Mouse (Mus musculus) lung, postnatal 0 days (tissue): ENCODE data around the gene Rab37. TPM values are rescaled to one million over a fixed set of nuclear protein-coding genes. Genes with fewer than 3 reads are reported as not detected.
A peak's percentile ranks its signal among the peaks of the same experiment; 100 is the strongest.

Experiments used
- ATAC-seq: fragments of 200-750 bp; cut with Nextera tagmentation; 2 replicates; pipeline ENCODE4 v1.8.0; 2017; ENCODE audit warnings: moderate library complexity
- DNase-seq: peaks from one replicate; pipeline ENCODE4 v3.0.0-alpha.2; 2016; ENCODE audit warnings: low spot score
- H3K27ac ChIP-seq: fragments of 300-500 bp; sonication (generic); 2 replicates; pipeline ENCODE4 v1.5.1; 2014; ENCODE audit warnings: antibody characterized with exemption, mild to moderate bottlenecking, low read length, mixed read lengths
- H3K27me3 ChIP-seq: fragments of 300-500 bp; sonication (generic); replicated peaks from 2 replicates; pipeline ENCODE4 v1.6.1; 2014; ENCODE audit warnings: low read length, mixed read lengths; ENCODE audit not compliant: insufficient read depth
- H3K36me3 ChIP-seq: fragments of 300-500 bp; sonication (generic); 2 replicates; pipeline ENCODE4 v1.6.1; 2014; ENCODE audit warnings: low read length, mixed read lengths; ENCODE audit not compliant: insufficient read depth
- H3K4me1 ChIP-seq: fragments of 300-500 bp; sonication (generic); 2 replicates; pipeline ENCODE4 v1.6.1; 2014; ENCODE audit warnings: antibody characterized with exemption, low read depth, low read length, mixed read lengths; ENCODE audit not compliant: insufficient read depth
- H3K4me2 ChIP-seq: fragments of 300-500 bp; sonication (generic); replicated peaks from 2 replicates; pipeline ENCODE4 v1.6.1; 2014; ENCODE audit warnings: low read depth, mild to moderate bottlenecking, low read length, moderate library complexity, mixed read lengths
- H3K4me3 ChIP-seq: fragments of 300-500 bp; sonication (generic); 2 replicates; pipeline ENCODE4 v1.5.1; 2014; ENCODE audit warnings: low read depth, low read length
- H3K9ac ChIP-seq: fragments of 300-500 bp; sonication (generic); replicated peaks from 2 replicates; pipeline ENCODE4 v1.6.1; 2014; ENCODE audit warnings: low read depth, mild to moderate bottlenecking
- H3K9me3 ChIP-seq: fragments of 300-500 bp; sonication (generic); 2 replicates; pipeline ENCODE4 v1.6.1; 2016; ENCODE audit warnings: low read length, mixed read lengths
- CTCF ChIP-seq: IDR thresholded peaks from 2 replicates; pipeline ENCODE4 v1.5.1; 2016; ENCODE audit warnings: antibody characterized with exemption, mild to moderate bottlenecking
- EP300 ChIP-seq: IDR thresholded peaks from 2 replicates; pipeline ENCODE4 v1.6.1; 2016; ENCODE audit warnings: antibody characterized with exemption, mild to moderate bottlenecking, control low read depth
- WGBS: fragments of 180-500 bp; shearing (Covaris S2); extraction: QIAGEN DNeasy Blood & Tissue Kit; methylation state at CpG from one replicate; pipeline ENCODE4 v1.1.7; 2014; 5-methylcytosine and 5-hydroxymethylcytosine counted together
- polyA plus RNA-seq: library from polyadenylated mRNA; unstranded; fragments of >200 nt; fragmentation: Nextera tagmentation; extraction: Ambion mirVana; gene quantifications from 2 replicates; pipeline ENCODE4 v1.2.1, GENCODE M21; 2015

Gene Rab37
- polyA plus RNA-seq, 1 experiment from 2014 or later = 0.85 TPM

DNA sequence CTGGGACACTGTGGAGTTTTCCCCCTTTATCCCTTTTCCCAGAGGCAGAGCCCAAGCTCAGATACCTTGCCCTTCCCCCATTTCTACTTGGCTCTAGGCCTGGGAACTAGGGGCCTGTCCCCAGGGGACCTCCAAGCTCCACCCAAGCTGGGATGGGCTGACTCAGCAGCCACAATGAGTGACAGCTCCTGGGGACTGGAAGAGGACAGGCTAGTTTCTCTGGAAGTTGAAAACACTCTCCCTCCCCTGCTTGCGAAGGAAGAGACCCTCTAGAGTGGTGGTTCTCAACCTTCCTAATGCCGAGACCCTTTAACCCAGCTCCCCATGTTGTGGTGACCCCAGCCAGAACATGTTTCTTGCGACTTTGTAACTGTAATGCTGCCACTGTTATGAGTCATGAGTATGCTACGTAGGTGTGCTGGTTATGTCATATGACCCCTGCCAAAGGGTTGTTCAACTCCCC, 81.6 kb downstream of the Rab37 start:
- H3K4me1 ChIP-seq = peaks cover 17% of the 10 kb centered on the region
- 0 out of 2 replicates have a peak overlapping the region, but pooled peaks have one; percentile 31 for H3K4me2 ChIP-seq
- H3K4me3 ChIP-seq = no peak overlapping the region
- 41% methylated on average over 4 of the region's 4 CpGs for WGBS
- no peak for TF ChIP-seq CTCF
- TF ChIP-seq EP300 = no peak
- peak; percentile 63 for ATAC-seq
- H3K9ac ChIP-seq = no peak overlapping the region
- no peaks in the 10 kb centered on the region for H3K36me3 ChIP-seq
- 0 out of 2 replicates have a peak overlapping the region, but pooled peaks have one; percentile 81 for H3K27ac ChIP-seq
- DNase-seq = peak; percentile 56
- no peaks in the 10 kb centered on the region for H3K9me3 ChIP-seq
- no peaks in the 10 kb centered on the region for H3K27me3 ChIP-seq

DNA sequence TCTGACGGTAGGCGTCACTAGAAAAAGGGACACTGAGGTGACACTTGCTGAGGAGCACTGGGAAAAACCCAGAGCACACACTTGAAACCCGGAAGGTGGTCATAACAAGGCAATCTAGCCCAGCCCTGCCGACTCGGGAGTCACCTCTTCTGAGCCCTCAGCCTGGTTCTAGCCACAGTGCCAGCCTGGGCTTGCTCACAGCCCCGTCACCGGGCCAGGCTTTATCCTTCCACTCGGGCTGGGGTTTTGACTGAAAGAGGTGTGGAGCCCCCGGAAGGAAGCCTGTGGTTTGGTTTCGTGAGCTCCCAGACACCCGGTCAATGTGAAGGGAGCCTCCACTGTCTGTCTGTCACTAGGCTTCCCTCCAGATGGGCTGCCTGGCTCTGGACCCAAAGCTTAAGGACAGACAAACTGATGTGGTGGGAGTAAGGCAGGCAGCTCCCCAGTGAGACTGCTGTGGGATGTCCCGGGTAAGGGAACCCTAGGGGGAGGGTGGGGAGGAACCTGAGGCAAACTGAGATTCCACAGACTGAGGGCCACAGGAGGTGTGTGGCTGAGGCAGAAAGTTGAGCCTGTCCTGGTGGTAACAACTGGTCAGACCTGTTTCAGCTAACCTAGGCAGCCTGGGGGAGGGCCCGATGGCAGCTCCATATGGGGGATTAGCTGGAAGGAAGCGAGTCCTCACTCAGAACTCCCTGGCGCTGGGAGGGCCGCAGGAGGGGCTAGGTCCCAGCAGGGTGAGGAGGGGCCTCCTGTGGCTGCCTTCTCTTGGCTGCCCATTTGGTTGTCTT, 82.5 kb downstream of the Rab37 start:
- Histone ChIP-seq H3K4me3 (no peak overlapping the region), H3K9me3 (no peaks in the 10 kb centered on the region), H3K4me1 (peaks cover 18% of the 10 kb centered on the region), H3K27me3 (no peaks in the 10 kb centered on the region), H3K36me3 (no peaks in the 10 kb centered on the region), H3K4me2 (peak overlapping the region; percentile 31; the same call in 1 of the 2 replicates), H3K9ac (no peak overlapping the region), H3K27ac (peak overlapping the region; percentile 81)
- ATAC-seq = peak; percentile 79
- WGBS = 18% methylated on average over 16 of the region's 16 CpGs
- DNase-seq = peak; percentile 80
- TF ChIP-seq EP300 (no peak), CTCF (no peak)

DNA sequence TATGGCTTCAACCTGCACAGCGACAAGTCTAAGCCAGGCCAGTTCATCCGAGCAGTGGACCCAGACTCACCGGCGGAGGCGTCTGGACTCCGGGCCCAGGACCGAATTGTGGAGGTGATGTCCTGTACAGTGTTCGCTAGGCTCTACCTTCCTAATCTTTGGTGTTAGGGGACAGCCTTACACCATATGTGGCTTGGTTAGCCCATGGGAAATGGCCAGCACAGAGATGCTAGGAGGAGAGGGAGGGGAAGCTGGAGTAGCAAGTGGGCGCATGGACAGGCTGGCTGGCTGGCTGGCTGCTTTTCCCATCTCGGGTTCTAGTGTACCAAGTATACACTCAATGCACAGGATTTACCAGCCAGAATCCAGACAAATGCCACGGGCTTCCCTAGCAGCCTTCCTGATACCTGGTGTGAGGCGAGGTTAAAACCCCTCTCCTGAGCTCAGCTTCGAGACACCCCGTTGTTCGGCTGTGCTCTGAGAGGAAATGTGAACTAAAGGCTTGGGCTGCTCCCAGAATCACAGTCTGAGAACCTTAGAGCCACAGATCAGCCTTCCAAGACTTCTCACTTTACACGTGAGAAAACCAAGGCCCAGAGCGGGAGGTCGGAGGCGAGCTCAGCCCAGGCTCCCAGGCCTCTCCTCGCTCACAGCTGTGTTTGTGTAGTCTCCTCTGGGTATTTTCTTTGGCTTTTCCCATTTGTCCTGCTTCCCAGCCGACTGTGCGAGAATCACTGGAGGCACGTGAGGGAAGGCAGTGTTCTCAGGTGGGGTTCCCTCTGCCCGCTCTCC, 85.4 kb downstream of the Rab37 start:
- Histone ChIP-seq H3K36me3 (no peaks in the 10 kb centered on the region), H3K4me2 (no peak overlapping the region), H3K9me3 (no peaks in the 10 kb centered on the region), H3K4me1 (peaks cover 18% of the 10 kb centered on the region), H3K9ac (no peak overlapping the region), H3K27me3 (no peaks in the 10 kb centered on the region), H3K4me3 (no peak overlapping the region), H3K27ac (no peak overlapping the region)
- DNase-seq = no peak
- WGBS = 71% methylated on average over 24 of the region's 24 CpGs
- TF ChIP-seq EP300 (no peak), CTCF (no peak)
- no peak for ATAC-seq

DNA sequence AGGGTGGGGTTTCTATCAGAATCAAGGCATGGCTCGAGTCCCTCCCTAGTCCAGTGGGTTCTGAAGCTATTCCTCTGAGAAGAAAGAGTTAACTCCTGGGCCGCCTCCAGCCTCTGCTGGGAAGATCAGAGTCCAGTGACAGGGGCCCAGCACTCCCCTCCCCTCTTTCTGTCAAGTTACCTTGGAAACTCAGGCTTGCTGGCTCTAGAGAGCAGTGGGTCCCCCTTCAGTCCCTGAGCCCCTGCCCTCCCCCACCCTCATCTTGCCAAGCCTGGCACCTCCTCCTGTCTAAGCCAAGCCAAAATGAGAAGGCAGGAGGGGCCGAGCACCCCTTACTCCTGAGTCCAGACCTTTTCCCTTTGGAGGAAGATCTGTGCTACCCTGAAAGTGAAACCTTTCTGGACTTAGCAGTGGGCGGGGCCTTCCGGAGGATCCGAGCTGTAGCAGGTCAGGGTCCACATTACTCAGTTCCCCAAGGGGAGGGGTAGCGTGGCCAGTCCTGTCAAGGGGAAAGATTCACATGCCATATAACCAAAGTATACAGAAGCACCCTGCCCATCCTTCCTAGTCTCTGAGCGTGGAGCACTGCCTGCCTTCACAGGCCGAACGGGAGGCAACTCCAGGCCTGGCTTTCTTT, 86.4 kb downstream of the Rab37 start:
- TF ChIP-seq EP300 (no peak), CTCF (no peak)
- H3K9ac ChIP-seq = no peak overlapping the region
- H3K4me3 ChIP-seq = no peak overlapping the region
- WGBS = 31% methylated on average over 10 of the region's 10 CpGs
- H3K27ac ChIP-seq = no peak overlapping the region
- ATAC-seq (no peak), DNase-seq (no peak)
- H3K36me3 ChIP-seq = no peaks in the 10 kb centered on the region
- peaks cover 10% of the 10 kb centered on the region for H3K4me1 ChIP-seq
- H3K9me3 ChIP-seq = no peaks in the 10 kb centered on the region
- no peaks in the 10 kb centered on the region for H3K27me3 ChIP-seq
- H3K4me2 ChIP-seq = peak overlapping the region; percentile 32; the same call in 1 of the 2 replicates

DNA sequence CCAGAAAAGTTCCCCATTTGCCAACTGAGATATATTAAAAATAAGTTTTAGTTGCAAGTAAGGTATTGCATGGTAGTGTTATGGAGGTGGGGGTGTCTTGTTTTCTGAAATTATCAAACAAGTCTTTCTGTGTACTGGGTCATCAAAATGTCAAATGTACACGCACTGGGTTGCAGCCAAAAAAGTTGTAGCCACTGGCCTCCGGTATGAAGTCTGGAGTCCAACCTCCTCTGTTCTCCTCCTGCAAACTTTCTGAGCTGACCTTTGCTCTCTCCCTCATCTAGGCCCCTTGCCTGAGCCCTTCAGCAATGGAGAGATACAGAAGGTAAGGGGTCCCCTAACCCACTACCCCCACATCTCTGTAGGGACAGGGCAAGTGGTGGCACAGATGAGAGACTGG, 87.5 kb downstream of the Rab37 start:
- no peak for TF ChIP-seq CTCF
- no peak for TF ChIP-seq EP300

DNA sequence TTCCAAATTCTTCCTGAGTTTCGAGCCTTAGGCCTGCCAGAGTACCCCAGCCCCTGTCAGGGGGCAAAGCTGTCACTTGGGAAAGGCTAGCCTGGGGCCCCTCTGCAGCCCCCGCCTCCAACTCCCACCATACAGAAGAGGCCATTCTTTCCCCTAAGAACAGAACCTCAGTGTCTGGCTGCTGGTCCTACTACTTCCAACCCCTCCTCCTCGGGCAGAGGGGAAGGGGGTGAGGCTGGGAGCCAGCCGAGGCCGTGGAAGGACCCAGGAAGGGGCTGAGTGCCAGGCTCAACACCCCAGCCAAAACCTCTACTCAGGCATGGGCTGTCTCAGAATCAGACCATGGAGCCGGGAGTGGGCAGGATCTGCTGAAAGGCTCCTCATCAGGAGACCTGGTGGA, 88.0 kb downstream of the Rab37 start:
- H3K4me1 ChIP-seq = peaks cover 6% of the 10 kb centered on the region; the same call in 1 of the 2 replicates
- H3K9me3 ChIP-seq = no peaks in the 10 kb centered on the region
- no peaks in the 10 kb centered on the region for H3K36me3 ChIP-seq
- TF ChIP-seq CTCF = no peak
- no peak for TF ChIP-seq EP300
- no peak overlapping the region for H3K4me2 ChIP-seq
- no peak overlapping the region for H3K9ac ChIP-seq
- H3K27ac ChIP-seq = no peak overlapping the region
- no peaks in the 10 kb centered on the region for H3K27me3 ChIP-seq
- ATAC-seq (no peak), DNase-seq (no peak)
- WGBS = 53% methylated on average over 6 of the region's 6 CpGs
- no peak overlapping the region for H3K4me3 ChIP-seq

More for the DNA sequence above, 87.5 kb downstream of the Rab37 start:
- Histone ChIP-seq H3K4me1 (peaks cover 6% of the 10 kb centered on the region), H3K4me3 (no peak overlapping the region), H3K9ac (no peak overlapping the region), H3K27me3 (no peaks in the 10 kb centered on the region), H3K36me3 (no peaks in the 10 kb centered on the region), H3K4me2 (no peak overlapping the region), H3K9me3 (no peaks in the 10 kb centered on the region), H3K27ac (no peak overlapping the region)
- 66% methylated on average over 2 of the region's 2 CpGs for WGBS
- ATAC-seq (no peak), DNase-seq (no peak)
